Mouse (Mus musculus) limb, embryonic 11.5 days (tissue): ENCODE data around the gene Pard3. TPM values are rescaled to one million over a fixed set of nuclear protein-coding genes. Genes with fewer than 3 reads are reported as not detected.

ENCODE experiments used
- ATAC-seq: fragments of 200-750 bp; cut with Nextera tagmentation; 2 replicates; pipeline ENCODE4 v1.8.0; 2017; ENCODE audit warnings: low read depth; ENCODE audit not compliant: insufficient number of reproducible peaks, low FRiP score, low TSS enrichment
- DNase-seq: peaks from one replicate; pipeline ENCODE4 v3.0.0-alpha.2; 2015; ENCODE audit warnings: low spot score
- H3K27ac ChIP-seq: fragments of 300-500 bp; sonication (generic); replicated peaks from 2 replicates; pipeline ENCODE4 v1.5.1; 2014; ENCODE audit warnings: low read depth, mild to moderate bottlenecking, low read length
- H3K27me3 ChIP-seq: fragments of 300-500 bp; sonication (generic); 2 replicates; pipeline ENCODE4 v1.6.1; 2014; ENCODE audit warnings: mild to moderate bottlenecking, low read length, mixed read lengths; ENCODE audit not compliant: control insufficient read depth, insufficient read depth
- H3K36me3 ChIP-seq: fragments of 300-500 bp; sonication (generic); 2 replicates; pipeline ENCODE4 v1.6.1; 2014; ENCODE audit warnings: mild to moderate bottlenecking, low read length, moderate library complexity, mixed read lengths; ENCODE audit not compliant: control insufficient read depth, insufficient read depth
- H3K4me1 ChIP-seq: fragments of 300-500 bp; sonication (generic); 2 replicates; pipeline ENCODE4 v1.6.1; 2014; ENCODE audit warnings: low read length, mixed read lengths; ENCODE audit not compliant: control insufficient read depth, insufficient read depth
- H3K4me2 ChIP-seq: fragments of 300-500 bp; sonication (generic); 2 replicates; pipeline ENCODE4 v1.6.1; 2014; ENCODE audit warnings: low read depth, mild to moderate bottlenecking, moderate library complexity; ENCODE audit not compliant: severe bottlenecking
- H3K4me3 ChIP-seq: fragments of 300-500 bp; sonication (generic); 2 replicates; pipeline ENCODE4 v1.5.1; 2014; ENCODE audit warnings: low read depth, low read length
- H3K9ac ChIP-seq: fragments of 300-500 bp; sonication (generic); 2 replicates; pipeline ENCODE4 v1.6.1; 2014; ENCODE audit warnings: mild to moderate bottlenecking, low read length
- H3K9me3 ChIP-seq: fragments of 300-500 bp; sonication (generic); 2 replicates; pipeline ENCODE4 v1.6.1; 2016; ENCODE audit warnings: low read length; ENCODE audit not compliant: control insufficient read depth
- WGBS: fragments of 180-500 bp; shearing (Covaris S2); extraction: QIAGEN DNeasy Blood & Tissue Kit; methylation state at CpG from one replicate; pipeline ENCODE4 v1.1.7; 2014; 5-methylcytosine and 5-hydroxymethylcytosine counted together
- polyA plus RNA-seq: library from polyadenylated mRNA; unstranded; fragments of >200 nt; fragmentation: Nextera tagmentation; extraction: Ambion mirVana; gene quantifications from 2 replicates; pipeline ENCODE4 v1.2.1, GENCODE M21; 2014

Pard3 gene
- polyA plus RNA-seq, 1 experiment from 2014 or later: 38.8 TPM

- no peak for DNase-seq
- H3K4me1 ChIP-seq: no peaks in the 10 kb centered on the region
- H3K27me3 ChIP-seq: no peaks in the 10 kb centered on the region
- ATAC-seq: no peak
- no peak overlapping the region for H3K9ac ChIP-seq
- WGBS: 90% methylated on average over 4 of the region's 4 CpGs
- no peak overlapping the region for H3K27ac ChIP-seq
- no peaks in the 10 kb centered on the region for H3K9me3 ChIP-seq
- no peak overlapping the region for H3K4me3 ChIP-seq
- H3K36me3 ChIP-seq: no peaks in the 10 kb centered on the region
- H3K4me2 ChIP-seq: no peak overlapping the region
These were observed 513.0 kb downstream of the Pard3 start for GRCm38 (mm10) chr8:127576657-127577056.

DNA sequence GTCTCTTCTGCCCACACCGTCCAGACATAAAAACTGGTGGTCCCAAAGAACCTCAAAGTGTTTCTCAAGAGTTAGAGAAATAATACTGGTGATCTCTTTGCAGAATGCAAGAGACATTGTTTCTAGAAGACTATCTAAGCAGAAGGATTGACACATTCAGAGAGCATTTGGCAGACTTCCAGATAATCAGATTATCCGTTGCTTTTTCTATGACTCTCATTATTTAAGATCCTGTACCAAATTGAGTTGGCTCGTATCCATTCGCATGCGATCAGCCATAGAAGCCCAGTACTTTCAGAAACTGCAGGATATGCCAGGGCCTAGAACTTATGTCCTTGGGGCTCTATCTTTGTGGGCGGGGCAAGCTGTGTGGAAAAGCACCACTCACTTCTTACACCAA is 514.0 kb downstream of the Pard3 start:
- no peak overlapping the region for H3K9ac ChIP-seq
- DNase-seq: no peak
- H3K4me3 ChIP-seq: no peak overlapping the region
- peaks cover under 1% of the 10 kb centered on the region; the same call in 1 of the 2 replicates for H3K4me1 ChIP-seq
- no peak overlapping the region for H3K27ac ChIP-seq
- ATAC-seq: no peak
- no peaks in the 10 kb centered on the region for H3K9me3 ChIP-seq
- no peak overlapping the region for H3K4me2 ChIP-seq
- no peaks in the 10 kb centered on the region for H3K27me3 ChIP-seq
- 93% methylated on average over 6 of the region's 6 CpGs for WGBS
- H3K36me3 ChIP-seq: no peaks in the 10 kb centered on the region

DNA sequence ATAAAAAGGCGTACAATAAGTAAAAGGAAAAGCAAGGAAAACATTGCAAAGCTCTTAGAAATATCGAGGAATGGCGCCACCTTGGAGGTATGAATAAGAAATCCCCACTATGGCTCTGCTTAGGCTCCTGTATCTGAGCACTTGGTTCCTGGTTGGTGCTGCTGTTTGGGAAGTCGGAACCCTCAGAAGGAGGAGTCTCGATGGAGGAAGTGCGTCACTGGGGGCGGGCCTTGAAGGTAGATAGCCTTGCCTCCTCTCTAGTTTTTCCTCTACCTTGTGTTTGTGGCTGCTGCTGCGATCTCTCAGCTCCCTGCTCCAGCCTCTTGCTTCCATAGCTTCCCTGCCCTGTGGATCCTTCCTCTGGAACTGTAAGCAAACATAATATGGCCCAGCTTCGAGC is 515.7 kb downstream of the Pard3 start:
- Histone ChIP-seq H3K4me2 (no peak overlapping the region), H3K9me3 (no peaks in the 10 kb centered on the region), H3K27ac (no peak overlapping the region), H3K9ac (no peak overlapping the region), H3K36me3 (no peaks in the 10 kb centered on the region), H3K27me3 (no peaks in the 10 kb centered on the region), H3K4me3 (no peak overlapping the region), H3K4me1 (peaks cover 3% of the 10 kb centered on the region; the same call in 1 of the 2 replicates)
- 93% methylated on average over 9 of the region's 9 CpGs for WGBS
- DNase-seq (no peak), ATAC-seq (no peak)

GRCm38 (mm10) chr8:127583429-127583828 is 519.7 kb downstream of the Pard3 start:
- DNase-seq: no peak
- Histone ChIP-seq H3K36me3 (no peaks in the 10 kb centered on the region), H3K9ac (no peak overlapping the region), H3K9me3 (no peaks in the 10 kb centered on the region), H3K4me3 (no peak overlapping the region), H3K4me2 (no peak overlapping the region), H3K4me1 (peaks cover 17% of the 10 kb centered on the region), H3K27ac (no peak overlapping the region), H3K27me3 (no peaks in the 10 kb centered on the region)
- 92% methylated on average over 2 of the region's 2 CpGs for WGBS
- ATAC-seq: no peak

DNA sequence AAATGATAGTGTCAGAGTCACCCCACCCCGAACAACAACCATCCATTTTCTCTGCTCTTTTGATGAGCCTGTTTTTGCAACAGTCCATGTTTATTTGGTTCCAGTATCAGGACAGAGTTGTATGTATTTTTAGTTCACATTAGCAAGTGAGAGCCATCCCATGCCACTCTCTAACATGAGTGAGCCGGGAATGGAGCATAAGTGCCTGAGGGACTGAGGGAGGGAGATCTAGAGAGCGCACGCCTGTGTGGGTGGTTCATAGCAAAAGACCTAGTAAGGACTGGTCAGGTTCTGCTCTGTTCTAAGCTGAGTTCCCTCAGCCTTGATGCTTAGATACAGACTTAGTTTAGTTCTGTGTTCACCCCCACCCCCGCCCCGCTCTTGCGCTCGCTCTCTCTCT is 521.9 kb downstream of the Pard3 start:
- Histone ChIP-seq H3K27me3 (no peaks in the 10 kb centered on the region), H3K27ac (no peak overlapping the region; the same call in 1 of the 2 replicates), H3K9ac (no peak overlapping the region), H3K4me1 (peaks cover 17% of the 10 kb centered on the region), H3K4me3 (no peak overlapping the region), H3K9me3 (no peaks in the 10 kb centered on the region), H3K4me2 (no peak overlapping the region), H3K36me3 (no peaks in the 10 kb centered on the region)
- no peak for ATAC-seq
- WGBS: 88% methylated on average over 8 of the region's 8 CpGs
- no peak for DNase-seq

DNA sequence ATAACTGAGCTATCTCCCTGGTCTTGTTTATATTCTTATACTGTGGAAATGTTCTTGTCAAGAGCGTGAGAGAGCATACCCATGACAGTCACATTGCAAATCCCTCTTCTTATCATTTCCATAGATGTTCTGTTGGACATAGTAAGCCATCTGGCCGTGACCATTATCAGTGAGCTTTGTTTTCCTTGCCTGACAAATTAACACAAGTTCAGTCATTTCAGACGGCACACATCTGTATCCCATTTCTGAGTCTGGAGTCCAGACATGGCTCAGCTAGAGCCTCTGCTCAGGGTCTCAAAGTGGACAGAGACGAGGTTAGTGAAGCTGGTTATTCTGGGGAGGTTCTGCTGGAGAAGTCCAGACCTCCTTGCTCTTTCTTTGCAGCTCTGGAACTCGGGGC is 523.0 kb downstream of the Pard3 start:
- peaks cover 17% of the 10 kb centered on the region for H3K4me1 ChIP-seq
- peak; percentile 54 for DNase-seq
- WGBS: 33% methylated on average over 5 of the region's 5 CpGs
- H3K4me3 ChIP-seq: no peak overlapping the region
- no peaks in the 10 kb centered on the region for H3K9me3 ChIP-seq
- H3K27ac ChIP-seq: peak overlapping the region; percentile 30; the same call in 1 of the 2 replicates
- H3K36me3 ChIP-seq: no peaks in the 10 kb centered on the region
- H3K9ac ChIP-seq: no peak overlapping the region
- ATAC-seq: no peak
- no peaks in the 10 kb centered on the region for H3K27me3 ChIP-seq
- no peak overlapping the region for H3K4me2 ChIP-seq

GRCm38 (mm10) chr8:127588313-127588712 is 524.6 kb downstream of the Pard3 start:
- 70% methylated on average over 4 of the region's 4 CpGs for WGBS
- H3K4me3 ChIP-seq: no peak overlapping the region
- H3K9ac ChIP-seq: no peak overlapping the region
- DNase-seq: peak; percentile 43
- no peak overlapping the region for H3K27ac ChIP-seq
- no peak for ATAC-seq
- peaks cover 14% of the 10 kb centered on the region for H3K4me1 ChIP-seq
- H3K27me3 ChIP-seq: no peaks in the 10 kb centered on the region
- no peak overlapping the region for H3K4me2 ChIP-seq
- H3K9me3 ChIP-seq: no peaks in the 10 kb centered on the region
- H3K36me3 ChIP-seq: no peaks in the 10 kb centered on the region

- WGBS: 59% methylated on average over 4 of the region's 4 CpGs
- ATAC-seq (0 out of 2 replicates have a peak, but pooled peaks have one; percentile 11), DNase-seq (peak; percentile 54)
These were observed 525.6 kb downstream of the Pard3 start for GRCm38 (mm10) chr8:127589291-127589690.

DNA sequence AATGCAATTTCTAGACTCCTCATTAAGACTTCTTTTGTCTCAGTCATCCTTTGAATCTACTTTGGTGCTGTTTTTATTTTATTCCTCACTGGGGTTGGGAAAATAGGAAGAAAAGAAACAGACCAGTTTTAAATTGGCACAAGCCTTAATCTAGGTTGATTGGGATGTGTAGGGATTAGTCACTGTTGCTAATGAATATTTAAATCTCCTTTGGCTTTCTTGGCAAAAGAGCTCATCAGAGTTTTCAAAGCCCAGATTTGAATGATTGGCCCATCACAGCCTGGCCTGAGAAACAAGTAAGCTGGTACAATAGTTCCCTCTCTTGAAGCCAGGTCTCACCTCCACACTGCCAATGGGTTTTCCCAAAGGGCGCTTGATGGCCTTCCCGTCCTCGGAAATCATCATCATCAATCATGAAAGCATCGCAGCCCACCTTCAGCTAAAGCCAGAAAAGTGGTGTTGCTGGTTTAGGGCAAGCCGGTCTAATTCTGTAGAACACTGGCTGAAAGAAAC is 527.0 kb downstream of the Pard3 start:
- no peak overlapping the region for H3K27ac ChIP-seq
- H3K4me3 ChIP-seq: no peak overlapping the region
- H3K36me3 ChIP-seq: no peaks in the 10 kb centered on the region

More at GRCm38 (mm10) chr8:127589291-127589690, 525.6 kb downstream of the Pard3 start:
- peaks cover 14% of the 10 kb centered on the region for H3K4me1 ChIP-seq
- no peaks in the 10 kb centered on the region for H3K36me3 ChIP-seq
- H3K9ac ChIP-seq: no peak overlapping the region
- no peak overlapping the region for H3K4me2 ChIP-seq
- no peak overlapping the region for H3K27ac ChIP-seq
- H3K4me3 ChIP-seq: no peak overlapping the region
- no peaks in the 10 kb centered on the region for H3K27me3 ChIP-seq
- no peaks in the 10 kb centered on the region for H3K9me3 ChIP-seq

More for the DNA sequence above, 527.0 kb downstream of the Pard3 start:
- no peak for ATAC-seq
- H3K9ac ChIP-seq: no peak overlapping the region
- H3K9me3 ChIP-seq: no peaks in the 10 kb centered on the region
- WGBS: 68% methylated on average over 5 of the region's 5 CpGs
- H3K27me3 ChIP-seq: no peaks in the 10 kb centered on the region
- H3K4me2 ChIP-seq: no peak overlapping the region
- no peak for DNase-seq
- H3K4me1 ChIP-seq: peaks cover 13% of the 10 kb centered on the region
